Mouse (Mus musculus): ENCODE data around the gene Rpusd4. TPM values are rescaled to one million over a fixed set of nuclear protein-coding genes. Genes with fewer than 3 reads are reported as not detected.

Gene Rpusd4
- total RNA-seq (2023): 10 to 100 TPM; 21.3 to 21.8 TPM

DNA sequence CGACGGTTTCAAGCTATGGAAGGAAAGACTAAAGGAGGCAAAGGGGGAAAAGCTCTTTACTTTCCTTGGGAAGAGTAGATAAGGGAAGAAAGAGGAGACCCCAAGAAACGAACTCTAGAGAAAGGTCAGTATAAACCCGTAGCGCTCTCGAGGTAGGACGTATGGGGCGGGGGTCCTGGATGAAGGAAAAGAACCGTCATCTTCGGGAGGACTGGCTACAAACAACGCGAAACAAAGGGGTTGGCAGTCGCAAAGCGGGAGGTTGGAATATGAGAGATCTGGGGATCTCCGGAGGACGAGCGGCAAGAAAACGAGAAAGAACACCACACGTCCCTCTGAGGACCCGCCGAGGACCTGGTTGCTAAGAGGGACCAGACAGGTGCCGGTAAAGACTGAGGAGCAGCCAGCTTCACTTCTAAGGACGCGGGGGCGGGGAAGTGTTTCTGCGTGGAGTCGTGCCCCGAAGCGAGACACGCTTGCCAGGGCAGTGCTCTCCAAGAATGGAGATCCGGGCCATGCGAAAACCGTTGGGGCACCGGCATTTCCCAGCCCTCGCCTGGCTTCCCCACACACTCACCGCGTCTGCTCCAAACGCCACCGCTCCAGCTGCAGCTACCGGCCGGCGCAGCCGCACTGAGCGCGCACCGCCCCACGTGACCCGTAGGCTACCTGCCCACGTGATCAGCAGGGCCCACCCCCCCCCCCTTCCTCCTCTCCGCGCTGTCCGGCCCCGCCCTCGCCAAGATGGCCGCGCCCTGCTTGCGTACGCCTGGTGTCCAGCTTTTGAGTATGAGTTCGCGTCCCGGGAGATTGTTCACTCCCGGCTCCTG is at the start of gene Rpusd4, which contains the start of gene Fam118b:
TSS of gene Rpusd4 (plus strand) at position 720 of the 830 bp plus-strand sequence.
TSS of gene Fam118b (minus strand) at position 660 of the 830 bp plus-strand sequence.

Other genes starting within 250 kb of the Rpusd4 start
- gene St3gal4, start 148.6 kb upstream of the Rpusd4 start, total RNA-seq (2023): 100 to 1,000 TPM; 173 to 175 TPM
- gene Dcps, start 91.8 kb upstream of the Rpusd4 start, total RNA-seq (2023): 10 to 100 TPM; 27.9 to 32.4 TPM
- gene Srpr, start 67.7 kb upstream of the Rpusd4 start, total RNA-seq (2023): 10 to 100 TPM; 82.8 to 88.7 TPM
- gene Tirap, start 67.6 kb upstream of the Rpusd4 start, total RNA-seq (2023): 10 to 100 TPM; 22.4 to 25.3 TPM
- gene Foxred1, start 56.8 kb upstream of the Rpusd4 start, total RNA-seq (2023): 10 to 100 TPM; 26.9 to 31.7 TPM
- 10 to 100 TPM; 26.8 to 27.8 TPM for gene Fam118b, start 60 bp upstream of the Rpusd4 start, total RNA-seq (2023)
- 1 to 10 TPM; 2.7 to 2.9 TPM for gene Cdon, start 153.3 kb downstream of the Rpusd4 start, total RNA-seq (2023)

All from monocyte, adult 59 days (primary cell).